Comparison of ENCODE assay signal across 7 mouse cellular contexts in genomic region chr7:24904936-24905335, GRCm38 (mm10). TPM values are rescaled to one million over a fixed set of nuclear protein-coding genes. Genes with fewer than 3 reads are reported as not detected.
DNase-seq lines count a peak whose midpoint lies in the region; ATAC-seq and TF ChIP-seq lines count a peak whose summit lies in the region.

No protein-coding gene starts in this region.

- H3K9ac ChIP-seq in embryonic facial prominence, embryonic 11.5 days (replicated peaks; ENCODE audit: low read length): peak overlapping the region; percentile 73
- no peak overlapping the region for H3K9ac ChIP-seq in limb, embryonic 11.5 days (ENCODE audit: low read length)
- H3K9ac ChIP-seq in midbrain, embryonic 11.5 days (ENCODE audit: low read length): peak overlapping the region; percentile 75

- H3K27ac ChIP-seq in embryonic facial prominence, embryonic 11.5 days (replicated peaks; ENCODE audit: low read depth, low read length): no peak overlapping the region
- peak overlapping the region; percentile 85 for H3K27ac ChIP-seq in hindbrain, embryonic 10.5 days
- no peak overlapping the region for H3K27ac ChIP-seq in limb, embryonic 11.5 days (replicated peaks; ENCODE audit: low read depth, low read length)
- H3K27ac ChIP-seq in midbrain, embryonic 11.5 days (ENCODE audit: low read depth, low read length): no peak overlapping the region

- H3K4me3 ChIP-seq in E14TG2a.4 (replicated peaks; ENCODE audit: low read length): peak overlapping the region; percentile 88
- peak overlapping the region; percentile 52 for H3K4me3 ChIP-seq in embryonic facial prominence, embryonic 11.5 days (ENCODE audit: low read depth, low read length)
- H3K4me3 ChIP-seq in hindbrain, embryonic 10.5 days: peak overlapping the region; percentile 76
- peak overlapping the region; percentile 64 for H3K4me3 ChIP-seq in limb, embryonic 11.5 days (ENCODE audit: low read depth, low read length)
- H3K4me3 ChIP-seq in midbrain, embryonic 11.5 days (ENCODE audit: low read depth, low read length): peak overlapping the region; percentile 70

- H3K4me1 ChIP-seq in E14TG2a.4 (replicated peaks; ENCODE audit: low read depth, low read length): peaks cover 78% of the 10 kb centered on the region
- H3K4me1 ChIP-seq in embryonic facial prominence, embryonic 11.5 days (ENCODE audit: control insufficient read depth, insufficient read depth, low read length): peaks cover 7% of the 10 kb centered on the region; the same call in 1 of the 2 replicates
- H3K4me1 ChIP-seq in hindbrain, embryonic 10.5 days (replicated peaks): peaks cover 59% of the 10 kb centered on the region
- peaks cover 25% of the 10 kb centered on the region for H3K4me1 ChIP-seq in limb, embryonic 11.5 days (ENCODE audit: control insufficient read depth, insufficient read depth, low read length)
- no peaks in the 10 kb centered on the region for H3K4me1 ChIP-seq in midbrain, embryonic 11.5 days (ENCODE audit: control insufficient read depth, insufficient read depth, low read length)

- H3K36me3 ChIP-seq in E14TG2a.4 (ENCODE audit: insufficient read depth, low read length): peaks cover 23% of the 10 kb centered on the region
- H3K36me3 ChIP-seq in embryonic facial prominence, embryonic 11.5 days (replicated peaks; ENCODE audit: control insufficient read depth, insufficient read depth, low read depth, low read length): no peaks in the 10 kb centered on the region
- peaks cover 24% of the 10 kb centered on the region for H3K36me3 ChIP-seq in hindbrain, embryonic 10.5 days
- H3K36me3 ChIP-seq in limb, embryonic 11.5 days (ENCODE audit: control insufficient read depth, insufficient read depth, low read length): 0 out of 2 replicates have a peak, but pooled peaks cover 2% of the 10 kb centered on the region
- no peaks in the 10 kb centered on the region for H3K36me3 ChIP-seq in midbrain, embryonic 11.5 days (ENCODE audit: control insufficient read depth, insufficient read depth, low read length)

- 14% methylated on average over 3 of the region's 3 CpGs for WGBS in embryonic facial prominence, embryonic 11.5 days
- WGBS in hindbrain, embryonic 10.5 days: 15% methylated on average over 3 of the region's 3 CpGs
- 20% methylated on average over 3 of the region's 3 CpGs for whole genome bisulfite sequencing in limb, embryonic 11.5 days
- 15% methylated on average over 3 of the region's 3 CpGs for WGBS in midbrain, embryonic 11.5 days

- H3K27me3 ChIP-seq in E14TG2a.4 (ENCODE audit: insufficient read depth, low read length): no peaks in the 10 kb centered on the region
- H3K27me3 ChIP-seq in embryonic facial prominence, embryonic 11.5 days (ENCODE audit: control insufficient read depth, insufficient read depth, low read length): no peaks in the 10 kb centered on the region
- no peaks in the 10 kb centered on the region for H3K27me3 ChIP-seq in hindbrain, embryonic 10.5 days (ENCODE audit: insufficient read depth, poor library complexity, severe bottlenecking)
- H3K27me3 ChIP-seq in limb, embryonic 11.5 days (ENCODE audit: control insufficient read depth, insufficient read depth, low read length): no peaks in the 10 kb centered on the region
- H3K27me3 ChIP-seq in midbrain, embryonic 11.5 days (ENCODE audit: control insufficient read depth, insufficient read depth, low read length): no peaks in the 10 kb centered on the region

- TF ChIP-seq CTCF in E14TG2a.4 (conservative IDR thresholded peaks at IDR 0.05; ENCODE audit: low read length): peak; percentile 49

- DNase-seq in adrenal gland, postnatal 14 days: peak; percentile 84
- DNase-seq in embryonic facial prominence, embryonic 11.5 days (ENCODE audit: low spot score): peak; percentile 87
- DNase-seq in hindbrain, embryonic 10.5 days (ENCODE audit: low spot score): peak; percentile 73
- DNase-seq in limb, embryonic 11.5 days (ENCODE audit: low spot score): peak; percentile 76
- DNase-seq in midbrain, embryonic 11.5 days (ENCODE audit: low spot score, missing footprints): peak; percentile 96
- DNase-seq in spleen, postnatal 14 days (ENCODE audit: low spot score in 2 of 2): peak; percentile 56 to 75

- H3K9me3 ChIP-seq in E14TG2a.4 (ENCODE audit: low read length): no peaks in the 10 kb centered on the region
- H3K9me3 ChIP-seq in embryonic facial prominence, embryonic 11.5 days (replicated peaks; ENCODE audit: control insufficient read depth, low read length): no peaks in the 10 kb centered on the region
- H3K9me3 ChIP-seq in hindbrain, embryonic 10.5 days: no peaks in the 10 kb centered on the region
- H3K9me3 ChIP-seq in limb, embryonic 11.5 days (ENCODE audit: control insufficient read depth, low read length): no peaks in the 10 kb centered on the region
- no peaks in the 10 kb centered on the region for H3K9me3 ChIP-seq in midbrain, embryonic 11.5 days (ENCODE audit: control insufficient read depth, low read length)

- peak overlapping the region; percentile 68 for H3K4me2 ChIP-seq in embryonic facial prominence, embryonic 11.5 days (ENCODE audit: low read depth, low read length)
- H3K4me2 ChIP-seq in limb, embryonic 11.5 days (ENCODE audit: low read depth, severe bottlenecking): peak overlapping the region; percentile 66
- peak overlapping the region; percentile 87 for H3K4me2 ChIP-seq in midbrain, embryonic 11.5 days

- ATAC-seq in embryonic facial prominence, embryonic 11.5 days (replicated peaks; ENCODE audit: insufficient number of reproducible peaks, low FRiP score, low TSS enrichment, low read depth): no peak
- no peak for ATAC-seq in limb, embryonic 11.5 days (ENCODE audit: insufficient number of reproducible peaks, low FRiP score, low TSS enrichment, low read depth)
- ATAC-seq in midbrain, embryonic 11.5 days (ENCODE audit: low FRiP score): peak; percentile 43; the same call in 1 of the 2 replicates

RNA-seq across cellular contexts. Expression of gene Arhgef1, which starts 2.2 kb away (rescaled TPM):
- 94.9 and 164 TPM in 2 replicates for total RNA-seq in adrenal gland, postnatal 14 days (2021)
- polyA plus RNA-seq in embryonic facial prominence, embryonic 11.5 days (2014; fragmentation: Nextera tagmentation; extraction: Ambion mirVana): 43.0 and 47.1 TPM in 2 replicates
- polyA plus RNA-seq in hindbrain, embryonic 10.5 days (2016; fragmentation: Nextera tagmentation; extraction: Ambion mirVana): 72.4 and 76.0 TPM in 2 replicates
- polyA plus RNA-seq in limb, embryonic 11.5 days (2014; fragmentation: Nextera tagmentation; extraction: Ambion mirVana): 69.9 and 84.4 TPM in 2 replicates
- polyA plus RNA-seq in midbrain, embryonic 11.5 days (2014; fragmentation: Nextera tagmentation; extraction: Ambion mirVana): 37.7 and 38.1 TPM in 2 replicates

RNA-seq across cellular contexts. Expression of gene Cd79a, which starts 7.8 kb away (rescaled TPM):
- total RNA-seq in adrenal gland, postnatal 14 days (2021): 6.0 and 35.0 TPM in 2 replicates
- 0.20 and 0.28 TPM in 2 replicates for polyA plus RNA-seq in embryonic facial prominence, embryonic 11.5 days (2014; fragmentation: Nextera tagmentation; extraction: Ambion mirVana)
- 0.13 and 0.29 TPM in 2 replicates for polyA plus RNA-seq in hindbrain, embryonic 10.5 days (2016; fragmentation: Nextera tagmentation; extraction: Ambion mirVana)
- 0.30 and 0.56 TPM in 2 replicates for polyA plus RNA-seq in limb, embryonic 11.5 days (2014; fragmentation: Nextera tagmentation; extraction: Ambion mirVana)
- 0.12 and 0.14 TPM in 2 replicates for polyA plus RNA-seq in midbrain, embryonic 11.5 days (2014; fragmentation: Nextera tagmentation; extraction: Ambion mirVana)

RNA-seq across cellular contexts. Expression of gene Rps19, which starts 20.8 kb away (rescaled TPM):
- total RNA-seq in adrenal gland, postnatal 14 days (2021): 750 and 933 TPM in 2 replicates
- 2,121 and 2,269 TPM in 2 replicates for polyA plus RNA-seq in embryonic facial prominence, embryonic 11.5 days (2014; fragmentation: Nextera tagmentation; extraction: Ambion mirVana)
- polyA plus RNA-seq in hindbrain, embryonic 10.5 days (2016; fragmentation: Nextera tagmentation; extraction: Ambion mirVana): 1,985 and 2,165 TPM in 2 replicates
- 2,245 and 2,332 TPM in 2 replicates for polyA plus RNA-seq in limb, embryonic 11.5 days (2014; fragmentation: Nextera tagmentation; extraction: Ambion mirVana)
- 1,753 and 1,929 TPM in 2 replicates for polyA plus RNA-seq in midbrain, embryonic 11.5 days (2014; fragmentation: Nextera tagmentation; extraction: Ambion mirVana)

RNA-seq across cellular contexts. Expression of gene Dmrtc2, which starts 35.1 kb away (rescaled TPM):
- not detected in 2 replicates for total RNA-seq in adrenal gland, postnatal 14 days (2021)
- polyA plus RNA-seq in embryonic facial prominence, embryonic 11.5 days (2014; fragmentation: Nextera tagmentation; extraction: Ambion mirVana): not detected in 2 replicates
- not detected in 2 replicates for polyA plus RNA-seq in hindbrain, embryonic 10.5 days (2016; fragmentation: Nextera tagmentation; extraction: Ambion mirVana)
- 0.11 TPM in 1 of 2 replicates, not detected in the other for polyA plus RNA-seq in limb, embryonic 11.5 days (2014; fragmentation: Nextera tagmentation; extraction: Ambion mirVana)
- polyA plus RNA-seq in midbrain, embryonic 11.5 days (2014; fragmentation: Nextera tagmentation; extraction: Ambion mirVana): not detected in 2 replicates

RNA-seq across cellular contexts. Expression of gene Lypd4, which starts 35.2 kb away (rescaled TPM):
- not detected in 2 replicates for total RNA-seq in adrenal gland, postnatal 14 days (2021)
- not detected in 2 replicates for polyA plus RNA-seq in embryonic facial prominence, embryonic 11.5 days (2014; fragmentation: Nextera tagmentation; extraction: Ambion mirVana)
- polyA plus RNA-seq in hindbrain, embryonic 10.5 days (2016; fragmentation: Nextera tagmentation; extraction: Ambion mirVana): not detected in 2 replicates
- polyA plus RNA-seq in limb, embryonic 11.5 days (2014; fragmentation: Nextera tagmentation; extraction: Ambion mirVana): not detected in 2 replicates
- polyA plus RNA-seq in midbrain, embryonic 11.5 days (2014; fragmentation: Nextera tagmentation; extraction: Ambion mirVana): not detected in 2 replicates
